Mouse (Mus musculus) G1E (cell line): ENCODE measurements at regions not wholly inside any gene's neighbourhood (a gene's known extent, or its start where the extent isn't known, plus 50 kb on each side); places are given as distances from the start of the nearest gene placed in this dataset.

Experiments
- ATAC-seq: 2 replicates; pipeline ENCODE4 v1.8.0; 2016; ENCODE audit warnings: mild to moderate bottlenecking; ENCODE audit not compliant: insufficient number of reproducible peaks, poor library complexity, low FRiP score, severe bottlenecking; ENCODE audit errors: extremely low read depth
- DNase-seq: peaks from one replicate; pipeline ENCODE4 v3.0.0; 2012; ENCODE audit warnings: low spot score
- H3K27me3 ChIP-seq: 2 replicates; pipeline ENCODE4 v1.6.1; 2012; ENCODE audit warnings: mild to moderate bottlenecking, low read length, inconsistent platforms; ENCODE audit not compliant: insufficient read depth
- H3K36me3 ChIP-seq: replicated peaks from 2 replicates; pipeline ENCODE3; 2012; ENCODE audit warnings: mild to moderate bottlenecking, inconsistent platforms
- H3K4me1 ChIP-seq: 2 replicates; pipeline ENCODE4 v1.6.1; 2012; ENCODE audit warnings: low read depth, low read length, inconsistent platforms, mixed read lengths; ENCODE audit not compliant: insufficient read depth
- H3K4me3 ChIP-seq: 2 replicates; pipeline ENCODE4 v1.5.1; 2012; ENCODE audit warnings: low read depth, mild to moderate bottlenecking, inconsistent platforms, low read length, moderate library complexity, mixed read lengths
- H3K9me3 ChIP-seq: replicated peaks from 2 replicates; pipeline ENCODE4 v1.6.1; 2012; ENCODE audit warnings: inconsistent platforms
- CTCF ChIP-seq: IDR thresholded peaks from 2 replicates; pipeline ENCODE4 v1.5.1; 2012; ENCODE audit warnings: low read depth, low read length, inconsistent platforms, mixed read lengths
- GATA1 ChIP-seq: IDR thresholded peaks from 2 replicates; pipeline ENCODE4 v1.6.1; 2012; ENCODE audit warnings: borderline replicate concordance, low read length, inconsistent platforms, mixed read lengths
- GATA2 ChIP-seq: IDR thresholded peaks from 2 replicates; pipeline ENCODE4 v1.6.1; 2012; ENCODE audit warnings: low read depth, low read length, inconsistent platforms, borderline replicate concordance
- POLR2AphosphoS5 ChIP-seq: IDR thresholded peaks from 2 replicates; pipeline ENCODE4 v1.6.1; 2012; ENCODE audit warnings: low read depth, low read length, inconsistent platforms; ENCODE audit not compliant: insufficient replicate concordance
- TAL1 ChIP-seq: conservative IDR thresholded peaks from 2 replicates; pipeline ENCODE4 v1.6.1; 2012; ENCODE audit warnings: low read depth, low read length, inconsistent platforms, mixed read lengths

GRCm38 (mm10) chr9:120818726-120819317 lies 110.2 kb upstream of the Ctnnb1 start:
- no peaks in the 10 kb centered on the region for H3K4me1 ChIP-seq
- peaks cover 6% of the 10 kb centered on the region; the same call in 1 of the 2 replicates for H3K27me3 ChIP-seq
- ATAC-seq = no peak
- H3K36me3 ChIP-seq = no peaks in the 10 kb centered on the region
- H3K4me3 ChIP-seq = no peak overlapping the region
- TF ChIP-seq GATA1 (no peak), GATA2 (no peak), TAL1 (no peak), CTCF (no peak), POLR2AphosphoS5 (no peak)
- H3K9me3 ChIP-seq = no peaks in the 10 kb centered on the region
- no peak for DNase-seq

- Histone ChIP-seq H3K36me3 (no peaks in the 10 kb centered on the region), H3K4me1 (no peaks in the 10 kb centered on the region), H3K4me3 (no peak overlapping the region), H3K27me3 (peaks cover 6% of the 10 kb centered on the region), H3K9me3 (no peaks in the 10 kb centered on the region)
- TF ChIP-seq POLR2AphosphoS5 (no peak), CTCF (no peak), TAL1 (no peak), GATA2 (no peak), GATA1 (no peak)
- DNase-seq (no peak), ATAC-seq (no peak)
These were observed 108.1 kb upstream of the Ctnnb1 start for GRCm38 (mm10) chr9:120820892-120821291.

- Histone ChIP-seq H3K4me1 (no peaks in the 10 kb centered on the region), H3K9me3 (no peaks in the 10 kb centered on the region), H3K36me3 (no peaks in the 10 kb centered on the region), H3K27me3 (peaks cover 6% of the 10 kb centered on the region), H3K4me3 (no peak overlapping the region)
- TF ChIP-seq GATA2 = no peak
- no peak for TF ChIP-seq POLR2AphosphoS5
- TF ChIP-seq GATA1 = no peak
- no peak for TF ChIP-seq CTCF
- no peak for TF ChIP-seq TAL1
- no peak for DNase-seq
- ATAC-seq = no peak
These were observed 105.6 kb upstream of the Ctnnb1 start for GRCm38 (mm10) chr9:120823397-120823796.

- Histone ChIP-seq H3K4me3 (no peak overlapping the region), H3K27me3 (peaks cover 6% of the 10 kb centered on the region), H3K9me3 (no peaks in the 10 kb centered on the region), H3K4me1 (no peaks in the 10 kb centered on the region), H3K36me3 (no peaks in the 10 kb centered on the region)
- ATAC-seq (no peak), DNase-seq (no peak)
- no peak for TF ChIP-seq POLR2AphosphoS5
- TF ChIP-seq TAL1 = no peak
These were observed 102.8 kb upstream of the Ctnnb1 start for GRCm38 (mm10) chr9:120826266-120826665.

GRCm38 (mm10) chr9:120830526-120830925 lies 98.5 kb upstream of the Ctnnb1 start:
- ATAC-seq = no peak

GRCm38 (mm10) chr9:120834166-120834565 lies 94.8 kb upstream of the Ctnnb1 start:
- Histone ChIP-seq H3K27me3 (0 out of 2 replicates have a peak, but pooled peaks cover 5% of the 10 kb centered on the region), H3K9me3 (no peaks in the 10 kb centered on the region), H3K4me3 (no peak overlapping the region), H3K36me3 (no peaks in the 10 kb centered on the region), H3K4me1 (no peaks in the 10 kb centered on the region)
- ATAC-seq (no peak), DNase-seq (no peak)
- no peak for TF ChIP-seq TAL1
- no peak for TF ChIP-seq POLR2AphosphoS5
- no peak for TF ChIP-seq CTCF
- TF ChIP-seq GATA1 = no peak
- TF ChIP-seq GATA2 = no peak

More at GRCm38 (mm10) chr9:120830526-120830925, 98.5 kb upstream of the Ctnnb1 start:
- Histone ChIP-seq H3K4me3 (no peak overlapping the region), H3K4me1 (no peaks in the 10 kb centered on the region), H3K36me3 (no peaks in the 10 kb centered on the region), H3K27me3 (0 out of 2 replicates have a peak, but pooled peaks cover 5% of the 10 kb centered on the region), H3K9me3 (no peaks in the 10 kb centered on the region)
- DNase-seq = no peak
- TF ChIP-seq POLR2AphosphoS5 (no peak), GATA2 (no peak), CTCF (no peak), TAL1 (no peak), GATA1 (no peak)

- ATAC-seq (no peak), DNase-seq (no peak)
- H3K4me1 ChIP-seq = no peaks in the 10 kb centered on the region
- H3K27me3 ChIP-seq = 0 out of 2 replicates have a peak, but pooled peaks cover 5% of the 10 kb centered on the region
- no peak overlapping the region for H3K4me3 ChIP-seq
- TF ChIP-seq POLR2AphosphoS5 (no peak), GATA2 (no peak), TAL1 (no peak), CTCF (no peak)
- no peaks in the 10 kb centered on the region for H3K36me3 ChIP-seq
- no peaks in the 10 kb centered on the region for H3K9me3 ChIP-seq
These were observed 93.4 kb upstream of the Ctnnb1 start for GRCm38 (mm10) chr9:120835621-120836020.
